Mouse (Mus musculus) olfactory bulb, adult 2 months (tissue): ENCODE measurements around the gene Idh1. TPM values are rescaled to one million over a fixed set of nuclear protein-coding genes. Genes with fewer than 3 reads are reported as not detected.

Source experiments
- H3K27ac ChIP-seq: fragments of 200-500 bp; 2 replicates; pipeline ENCODE4 v1.5.1; 2012; ENCODE audit warnings: low read depth, low read length; ENCODE audit not compliant: insufficient read depth
- H3K4me1 ChIP-seq: fragments of 200-500 bp; 2 replicates; pipeline ENCODE4 v1.6.1; 2012; ENCODE audit warnings: low read length; ENCODE audit not compliant: control insufficient read depth, insufficient read depth
- H3K4me3 ChIP-seq: fragments of 200-500 bp; 2 replicates; pipeline ENCODE4 v1.5.1; 2012; ENCODE audit warnings: mild to moderate bottlenecking, low read depth, low read length, moderate library complexity; ENCODE audit not compliant: insufficient read depth
- CTCF ChIP-seq: fragments of 200-500 bp; IDR thresholded peaks from 2 replicates; pipeline ENCODE4 v1.5.1; 2012; ENCODE audit warnings: low read depth, mild to moderate bottlenecking, low read length, moderate library complexity; ENCODE audit not compliant: insufficient read depth
- POLR2A ChIP-seq: fragments of 200-500 bp; IDR thresholded peaks from 2 replicates; pipeline ENCODE4 v1.6.1; 2012; ENCODE audit warnings: mild to moderate bottlenecking, low read depth, low read length, moderate library complexity; ENCODE audit not compliant: insufficient read depth
- WGBS: fragments of 180-500 bp; shearing (Covaris S2); methylation state at CpG from one replicate; pipeline ENCODE4 v1.1.7; 2018; 5-methylcytosine and 5-hydroxymethylcytosine counted together
- polyA plus RNA-seq: library from polyadenylated mRNA; stranded (reverse); fragments of >200 nt; gene quantifications from 2 replicates; pipeline ENCODE4 v1.2.4, GENCODE M21; 2012; ENCODE audit warnings: low replicate concordance; ENCODE audit not compliant: missing spikeins, insufficient read depth, insufficient read length

The Idh1 gene
- polyA plus RNA-seq, 1 experiment = not detected

DNA sequence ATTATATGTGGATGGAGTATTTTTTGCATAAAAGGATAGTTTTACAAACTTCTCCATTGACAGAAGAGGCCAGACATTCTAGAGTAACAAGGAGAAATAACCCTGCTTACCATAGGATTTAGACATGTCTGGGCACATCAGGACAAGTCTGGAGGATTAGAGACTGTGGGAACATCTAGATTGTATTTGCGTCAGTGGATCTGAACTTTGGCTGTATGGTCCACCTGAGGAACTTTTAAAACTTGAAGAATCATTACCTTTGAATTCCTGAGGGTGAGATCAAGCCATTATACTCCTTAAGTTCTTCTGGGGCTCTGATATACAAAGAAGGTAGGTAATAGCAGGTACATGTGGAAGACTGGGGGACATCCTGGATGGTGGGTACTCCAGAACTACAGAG is 54.6 kb downstream of the Idh1 start:
- 98% methylated on average over 1 of the region's 1 CpGs for WGBS
- no peak overlapping the region for H3K27ac ChIP-seq
- no peak overlapping the region for H3K4me3 ChIP-seq
- no peaks in the 10 kb centered on the region for H3K4me1 ChIP-seq
- TF ChIP-seq POLR2A (no peak), CTCF (no peak)

DNA sequence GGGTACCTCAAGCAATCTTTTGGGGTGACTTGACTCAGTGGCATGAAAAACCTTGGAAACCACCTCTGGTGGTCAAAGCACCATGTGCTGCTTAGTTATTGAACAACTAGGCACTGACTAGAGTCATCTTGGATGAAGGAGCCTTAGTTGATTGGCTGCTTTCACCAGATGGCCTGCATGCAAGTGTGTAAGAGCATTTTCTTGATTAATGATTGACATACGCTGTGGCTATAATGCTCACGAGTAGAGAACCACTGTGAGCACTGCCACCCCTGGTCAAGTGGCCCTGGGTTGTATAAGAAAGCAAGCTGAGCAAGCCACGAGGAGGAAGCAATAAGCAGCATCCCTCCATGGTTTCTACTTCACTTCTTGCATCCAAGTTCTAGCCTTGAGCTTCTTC is 56.1 kb downstream of the Idh1 start:
- Histone ChIP-seq H3K4me3 (no peak overlapping the region), H3K4me1 (no peaks in the 10 kb centered on the region), H3K27ac (no peak overlapping the region)
- no peak for TF ChIP-seq CTCF
- no peak for TF ChIP-seq POLR2A
- WGBS = 82% methylated on average over 3 of the region's 3 CpGs

DNA sequence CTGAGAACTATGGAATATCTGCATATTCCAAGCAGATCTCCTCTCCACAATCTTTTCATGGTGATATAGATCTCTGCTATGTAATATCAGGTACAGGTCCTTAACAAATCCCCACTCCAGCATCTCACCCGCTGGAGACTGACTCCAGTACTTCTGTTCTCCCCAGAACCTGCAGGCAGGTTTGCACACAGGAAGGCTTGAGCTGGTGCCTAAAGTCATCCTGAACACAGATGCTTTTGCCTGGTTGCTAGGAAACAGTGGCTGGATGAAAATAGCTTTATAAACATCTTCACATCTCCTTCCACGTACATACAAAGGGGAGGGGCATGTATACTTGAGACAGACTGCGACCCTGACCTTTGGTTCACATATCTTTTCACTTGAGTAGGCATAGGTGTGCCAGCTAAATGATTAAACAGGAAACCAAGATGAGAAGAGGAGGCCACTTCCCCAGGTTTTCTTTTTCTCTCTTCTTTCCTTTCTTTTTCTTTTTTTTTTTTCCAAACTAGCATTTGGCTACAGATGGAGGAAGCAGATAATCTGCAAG is 56.6 kb downstream of the Idh1 start:
- Histone ChIP-seq H3K4me1 (no peaks in the 10 kb centered on the region), H3K4me3 (no peak overlapping the region), H3K27ac (no peak overlapping the region)
- no peak for TF ChIP-seq POLR2A
- no peak for TF ChIP-seq CTCF
- 50% methylated on average over 3 of the region's 3 CpGs for WGBS

DNA sequence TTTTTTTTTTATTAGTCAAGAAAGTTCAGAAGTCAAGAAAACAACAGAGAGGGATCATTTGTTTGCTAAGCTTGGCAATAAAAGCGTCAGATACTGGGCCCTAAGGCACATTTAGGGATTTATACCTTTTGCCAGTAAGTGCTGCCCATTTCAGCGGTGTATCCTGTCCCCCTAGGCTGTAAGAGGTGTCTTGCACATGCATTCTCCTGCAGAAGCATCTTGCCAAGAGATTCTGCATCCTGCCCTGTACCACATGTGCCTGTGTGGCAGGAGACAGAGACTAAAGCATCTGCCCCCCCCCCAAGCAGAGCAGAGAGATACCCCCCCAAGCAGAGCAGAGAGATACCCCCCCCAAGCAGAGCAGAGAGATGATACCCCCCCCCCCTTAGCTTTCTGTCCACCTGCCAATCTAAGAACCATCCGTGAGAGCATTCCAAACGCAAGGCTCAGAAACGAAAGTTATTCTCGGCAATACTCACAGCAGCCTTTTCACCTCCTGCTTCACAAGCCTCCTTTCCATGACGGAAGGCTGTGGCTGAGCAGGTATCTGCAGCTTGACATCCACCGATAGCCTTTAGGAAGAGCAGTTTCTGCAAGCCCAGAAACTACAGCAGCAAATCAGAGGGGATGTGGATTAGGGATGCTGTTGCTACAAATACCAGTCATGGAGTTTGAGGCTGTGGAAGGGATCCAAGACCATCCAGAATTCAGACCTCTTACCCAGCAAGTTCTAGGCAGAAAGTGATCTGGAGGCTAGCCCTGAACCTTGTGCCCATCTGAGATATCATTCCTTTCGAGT is 63.5 kb downstream of the Idh1 start, which contains the start of gene D630023F18Rik:
TSS of gene D630023F18Rik (minus strand) at position 641 of the 799 bp plus-strand sequence.
- H3K4me1 ChIP-seq = no peaks in the 10 kb centered on the region
- H3K4me3 ChIP-seq = peak within 1 kb of the TSS; percentile 69
- H3K27ac ChIP-seq = no peak within 1 kb of the TSS
- no peak for TF ChIP-seq POLR2A
- no peak for TF ChIP-seq CTCF
- 19% methylated on average over 9 of the region's 9 CpGs for WGBS

DNA sequence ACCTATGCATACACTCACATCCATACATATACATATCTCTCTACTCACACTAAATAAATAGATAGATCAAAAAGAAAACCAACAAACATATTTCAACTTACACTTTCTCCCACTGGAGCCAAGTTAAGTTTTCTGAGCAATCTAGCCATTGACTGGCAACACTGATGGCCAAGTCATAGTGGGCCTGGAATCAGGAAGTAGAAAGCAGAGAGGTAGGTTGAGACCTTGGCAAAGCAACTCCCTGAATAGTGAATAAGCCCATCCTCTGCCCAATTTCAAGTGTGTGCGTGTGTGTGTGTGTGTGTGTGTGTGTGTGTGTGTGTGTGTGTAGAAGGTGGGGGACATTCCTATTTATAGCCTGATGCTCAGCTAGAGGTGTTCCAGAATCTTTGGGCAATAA is 66.9 kb downstream of the Idh1 start, which contains the start of gene Gm28845:
TSS of gene Gm28845 (minus strand) at position 121 of the 400 bp plus-strand sequence.
- Histone ChIP-seq H3K4me3 (no peak within 1 kb of the TSS), H3K4me1 (no peaks in the 10 kb centered on the region), H3K27ac (no peak within 1 kb of the TSS)
- no peak for TF ChIP-seq CTCF
- no peak for TF ChIP-seq POLR2A
- WGBS = 100% methylated on average over 1 of the region's 1 CpGs

DNA sequence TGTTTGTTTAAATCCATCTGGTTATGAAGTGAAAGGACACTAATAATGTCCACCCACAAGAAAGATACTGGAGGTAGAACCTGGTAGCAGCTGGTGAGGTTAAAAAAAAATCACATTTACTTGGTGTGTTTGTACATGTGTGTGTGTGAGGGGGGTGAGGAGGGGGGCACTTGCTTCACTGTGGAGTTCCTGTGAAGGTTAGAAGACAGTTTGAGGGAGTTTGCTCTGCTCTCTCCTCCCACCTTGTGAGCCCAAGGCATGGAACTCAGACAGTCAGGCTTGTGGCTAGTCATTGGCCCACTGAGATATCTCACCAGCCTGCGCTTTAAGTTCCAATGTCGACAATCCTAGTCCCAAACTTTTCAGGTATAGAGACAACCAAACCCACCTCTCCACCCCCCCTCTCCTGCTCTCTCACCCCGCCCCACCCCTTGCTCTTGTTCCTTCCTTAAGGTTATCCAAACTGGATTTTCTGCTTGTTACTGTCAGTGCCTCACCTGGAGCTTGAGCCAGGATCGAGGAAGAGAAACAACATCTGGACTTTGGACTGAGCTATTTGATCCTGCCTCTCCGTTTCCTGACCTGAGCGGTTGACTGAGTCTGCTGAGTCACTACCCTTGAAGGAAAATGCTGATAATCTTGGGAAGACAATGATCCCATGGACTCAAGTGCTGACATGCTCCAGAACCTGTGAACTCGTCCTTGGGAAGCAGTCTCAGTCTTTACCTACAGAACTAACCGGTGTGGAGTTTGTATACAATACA is 68.0 kb downstream of the Idh1 start:
- Histone ChIP-seq H3K4me3 (no peak overlapping the region), H3K27ac (no peak overlapping the region), H3K4me1 (no peaks in the 10 kb centered on the region)
- TF ChIP-seq CTCF = no peak
- TF ChIP-seq POLR2A = no peak
- 87% methylated on average over 8 of the region's 8 CpGs for WGBS

DNA sequence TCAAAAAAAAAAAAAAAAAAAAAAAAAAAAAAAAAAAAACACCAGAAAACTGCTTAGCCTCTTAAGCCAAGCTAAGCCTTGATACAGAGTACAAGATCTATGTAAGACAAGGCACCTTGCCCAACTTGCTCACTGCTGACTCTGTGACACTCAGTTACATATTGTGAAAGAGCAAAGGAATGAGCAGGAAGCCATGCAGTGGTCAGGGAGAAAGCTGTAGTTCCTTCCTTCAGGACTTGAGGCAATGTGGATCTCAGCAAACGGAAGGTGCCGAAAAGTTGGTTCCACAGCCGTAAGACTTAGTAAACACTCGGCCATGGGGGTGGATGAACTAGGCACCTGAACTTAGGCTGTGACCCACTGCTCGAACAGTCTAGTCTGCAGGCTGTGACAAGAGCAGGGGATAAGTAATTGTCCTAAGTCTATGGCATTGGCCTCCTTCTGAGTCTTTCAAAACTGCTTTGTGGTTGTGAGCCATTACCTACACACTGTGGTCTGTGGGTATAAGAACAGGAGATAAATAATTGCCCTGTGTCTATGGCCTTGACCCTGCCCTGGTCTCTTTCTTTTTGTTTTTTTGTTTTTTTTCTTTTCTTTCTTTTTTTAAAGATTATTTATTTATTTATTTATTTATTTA is 72.6 kb downstream of the Idh1 start:
- Histone ChIP-seq H3K4me1 (peaks cover 7% of the 10 kb centered on the region), H3K4me3 (no peak overlapping the region), H3K27ac (no peak overlapping the region)
- WGBS = 94% methylated on average over 5 of the region's 5 CpGs
- TF ChIP-seq POLR2A (no peak), CTCF (no peak)

DNA sequence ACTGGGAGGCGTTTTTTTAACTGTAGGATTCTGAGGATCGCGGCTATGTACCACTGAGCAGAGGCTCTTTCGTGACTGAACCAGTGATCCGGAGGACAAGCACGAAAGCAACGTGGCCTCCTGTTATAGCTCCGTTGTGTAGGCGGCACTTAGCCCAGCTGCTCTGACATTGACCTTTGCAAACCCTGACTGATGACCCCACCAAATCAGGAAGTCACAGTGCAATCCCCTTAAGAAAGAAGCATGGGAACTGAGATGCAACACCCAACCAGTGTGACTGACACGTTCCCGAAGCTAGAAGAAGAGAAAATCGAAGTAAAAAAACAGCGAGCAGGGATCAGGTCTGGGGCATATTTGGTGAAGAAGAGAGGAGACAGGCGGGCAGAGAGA is 73.5 kb downstream of the Idh1 start:
- 47% methylated on average over 14 of the region's 14 CpGs for WGBS
- Histone ChIP-seq H3K4me3 (no peak overlapping the region), H3K4me1 (peaks cover 7% of the 10 kb centered on the region), H3K27ac (no peak overlapping the region)
- TF ChIP-seq POLR2A (no peak), CTCF (no peak)
